Mouse (Mus musculus) MEL (cell line): Measurements from ENCODE around the gene Zfp575.

Experiments
- CHD1 ChIP-seq: IDR thresholded peaks from 2 replicates; pipeline ENCODE4 v1.6.1; 2012; ENCODE audit warnings: low read depth, mild to moderate bottlenecking, inconsistent platforms, low read length, improper control_type of control experiment
- CHD2 ChIP-seq: IDR thresholded peaks from 2 replicates; pipeline ENCODE4 v1.6.1; 2011; ENCODE audit warnings: low read length, improper control_type of control experiment
- CTCF ChIP-seq, 3 experiments: IDR thresholded peaks in 2 of 3; conservative IDR thresholded peaks in 1 of 3; 2 replicates each; pipeline ENCODE4 v1.5.1; 2011 to 2012; ENCODE audit warnings: low read length in 3 of 3, low read depth in 2 of 3, mild to moderate bottlenecking in 2 of 3, improper control_type of control experiment in 1 of 3, inconsistent platforms in 1 of 3, mixed read lengths in 1 of 3, moderate library complexity in 1 of 3; ENCODE audit not compliant: control insufficient read depth in 1 of 3, insufficient read depth in 1 of 3, poor library complexity in 1 of 3, severe bottlenecking in 1 of 3
- ETS1 ChIP-seq: IDR thresholded peaks from 2 replicates; pipeline ENCODE4 v1.6.1; 2012; ENCODE audit warnings: low read depth, mild to moderate bottlenecking, inconsistent platforms, low read length, improper control_type of control experiment, moderate library complexity
- POLR2A ChIP-seq, 2 experiments: IDR thresholded peaks; 2 replicates each; pipeline ENCODE4 v1.6.1; 2011 to 2012; ENCODE audit warnings: low read length in 2 of 2, mild to moderate bottlenecking in 2 of 2, control low read depth in 1 of 2, improper control_type of control experiment in 1 of 2, low read depth in 1 of 2, moderate library complexity in 1 of 2; ENCODE audit not compliant: control insufficient read depth in 1 of 2, insufficient read depth in 1 of 2, poor library complexity in 1 of 2
- POLR2AphosphoS5 ChIP-seq: IDR thresholded peaks from 2 replicates; pipeline ENCODE4 v1.6.1; 2012; ENCODE audit warnings: low read depth, borderline replicate concordance, mild to moderate bottlenecking, inconsistent platforms, low read length, moderate library complexity, mixed read lengths
- RAD21 ChIP-seq: IDR thresholded peaks from 2 replicates; pipeline ENCODE4 v1.6.1; 2011; ENCODE audit warnings: mild to moderate bottlenecking, low read depth, low read length, improper control_type of control experiment
- RCOR1 ChIP-seq: IDR thresholded peaks from 2 replicates; pipeline ENCODE4 v1.6.1; 2012; ENCODE audit warnings: low read depth, mild to moderate bottlenecking, inconsistent platforms, low read length, improper control_type of control experiment
- SMC3 ChIP-seq: IDR thresholded peaks from 2 replicates; pipeline ENCODE4 v1.6.1; 2011; ENCODE audit warnings: low read depth, low read length, improper control_type of control experiment
- TAL1 ChIP-seq: IDR thresholded peaks from 2 replicates; pipeline ENCODE4 v1.6.1; 2012; ENCODE audit warnings: mild to moderate bottlenecking, inconsistent platforms, low read length, moderate library complexity, mixed read lengths

DNA sequence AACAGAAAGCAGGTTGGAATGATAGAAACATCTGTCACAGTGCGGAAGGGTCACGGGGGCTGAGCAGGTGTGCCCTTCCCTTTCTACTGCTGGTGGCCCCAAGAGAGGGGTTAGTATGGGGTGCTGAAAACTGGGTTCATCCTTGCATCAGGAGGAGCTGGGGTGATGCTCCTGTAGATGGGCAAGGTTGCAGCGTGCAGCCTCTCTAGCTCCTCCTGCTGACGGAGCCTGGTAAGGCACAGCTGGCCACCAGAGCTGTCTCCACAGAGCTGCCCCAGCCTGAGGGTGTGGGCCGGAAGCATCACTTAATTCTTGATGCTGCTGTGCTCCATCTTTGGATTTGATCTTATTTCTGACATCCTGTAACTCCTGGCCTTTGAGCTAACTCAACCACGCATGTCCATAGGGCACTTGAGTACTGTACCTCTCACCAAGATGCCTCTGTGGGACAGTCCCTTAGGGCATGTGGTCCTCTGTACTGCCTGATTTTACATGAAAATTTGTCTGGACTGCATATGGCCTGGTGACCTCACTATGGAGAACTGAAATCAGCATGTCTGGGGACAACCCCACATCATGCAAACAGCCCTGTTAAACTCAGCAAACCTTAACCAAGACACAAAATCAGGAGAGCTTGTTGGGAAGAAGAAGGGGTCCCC, 22.7 kb downstream of the Zfp575 start:
- TF ChIP-seq CTCF (IDR thresholded peaks at IDR 0.05 in 2 of 3, conservative IDR thresholded peaks at IDR 0.05 in 1 of 3; ENCODE audit: control insufficient read depth in 1 of 3, insufficient read depth in 1 of 3, low read depth in 2 of 3, low read length in 3 of 3, poor library complexity in 1 of 3, severe bottlenecking in 1 of 3), result peak; percentile 77 to 95 (median 86)
- no peak for TF ChIP-seq TAL1
- peak; percentile 28 for TF ChIP-seq RAD21
- TF ChIP-seq SMC3, result peak; percentile 66
- TF ChIP-seq CHD1, result no peak
- no peak for TF ChIP-seq CHD2
- no peak for TF ChIP-seq ETS1
- TF ChIP-seq RCOR1, result no peak
- no peak for TF ChIP-seq POLR2AphosphoS5
- TF ChIP-seq POLR2A (IDR thresholded peaks at IDR 0.05; ENCODE audit: control insufficient read depth in 1 of 2, insufficient read depth in 1 of 2, low read depth in 1 of 2, low read length in 2 of 2, poor library complexity in 1 of 2), result no peak
